Mouse (Mus musculus) liver, embryonic 14.5 days (tissue): ENCODE measurements around the gene Gatad2b. TPM values are rescaled to one million over a fixed set of nuclear protein-coding genes. Genes with fewer than 3 reads are reported as not detected.

ENCODE experiments used
- ATAC-seq: fragments of 200-750 bp; cut with Nextera tagmentation; 2 replicates; pipeline ENCODE4 v1.8.0; 2017; ENCODE audit warnings: moderate number of reproducible peaks, mild to moderate bottlenecking, moderate library complexity; ENCODE audit not compliant: insufficient read depth
- DNase-seq, 3 experiments: peaks; one replicate each; pipeline ENCODE4 v3.0.0-alpha.2; 2012 to 2013; ENCODE audit warnings: low read depth in 3 of 3, low spot score in 3 of 3
- H3K27ac ChIP-seq: fragments of 300-500 bp; sonication (generic); 2 replicates; pipeline ENCODE4 v1.5.1; 2014; ENCODE audit warnings: moderate library complexity, mild to moderate bottlenecking, control low read depth, inconsistent platforms
- H3K27me3 ChIP-seq: fragments of 300-500 bp; sonication (generic); 2 replicates; pipeline ENCODE4 v1.6.1; 2014; ENCODE audit warnings: mild to moderate bottlenecking, low read length, moderate library complexity; ENCODE audit not compliant: control insufficient read depth, insufficient read depth
- H3K36me3 ChIP-seq: fragments of 300-500 bp; sonication (generic); replicated peaks from 2 replicates; pipeline ENCODE4 v1.6.1; 2014; ENCODE audit warnings: low read depth; ENCODE audit not compliant: control insufficient read depth, insufficient read depth
- H3K4me1 ChIP-seq, 2 experiments: fragments of 200-500 bp in 1 of 2; fragments of 300-500 bp in 1 of 2; sonication (generic) in 1 of 2; replicated peaks; 2 replicates each; pipeline ENCODE4 v1.6.1; 2012 to 2014; ENCODE audit warnings: antibody characterized with exemption in 1 of 2, inconsistent platforms in 1 of 2, low read length in 1 of 2; ENCODE audit not compliant: control insufficient read depth in 2 of 2, insufficient read depth in 2 of 2
- H3K4me2 ChIP-seq: fragments of 300-500 bp; sonication (generic); 2 replicates; pipeline ENCODE4 v1.6.1; 2014; ENCODE audit warnings: low read depth, mild to moderate bottlenecking, control low read depth, moderate library complexity
- H3K4me3 ChIP-seq, 2 experiments: fragments of 200-500 bp in 1 of 2; fragments of 300-500 bp in 1 of 2; sonication (generic) in 1 of 2; 2 replicates each; pipeline ENCODE4 v1.5.1; 2012 to 2014; ENCODE audit warnings: low read depth in 2 of 2, low read length in 2 of 2, mild to moderate bottlenecking in 2 of 2, control low read depth in 1 of 2, inconsistent platforms in 1 of 2, moderate library complexity in 1 of 2; ENCODE audit not compliant: insufficient read depth in 1 of 2
- H3K9ac ChIP-seq: fragments of 300-500 bp; sonication (generic); replicated peaks from 2 replicates; pipeline ENCODE4 v1.6.1; 2014; ENCODE audit warnings: mild to moderate bottlenecking, control low read depth, moderate library complexity
- H3K9me3 ChIP-seq: fragments of 300-500 bp; sonication (generic); 2 replicates; pipeline ENCODE4 v1.6.1; 2016; ENCODE audit warnings: low read length, mixed read lengths; ENCODE audit not compliant: control insufficient read depth
- CTCF ChIP-seq: IDR thresholded peaks from 2 replicates; pipeline ENCODE4 v1.5.1; 2016; ENCODE audit warnings: antibody characterized with exemption, low read depth, control low read depth
- EP300 ChIP-seq: IDR thresholded peaks from 2 replicates; pipeline ENCODE4 v1.6.1; 2016; ENCODE audit warnings: antibody characterized with exemption, low read depth
- WGBS: fragments of 180-500 bp; shearing (Covaris S2); extraction: QIAGEN DNeasy Blood & Tissue Kit; methylation state at CpG from one replicate; pipeline ENCODE4 v1.1.7; 2014; ENCODE audit not compliant: insufficient replicate concordance; 5-methylcytosine and 5-hydroxymethylcytosine counted together
- polyA plus RNA-seq, 2 experiments: library from polyadenylated mRNA; depleted of rRNA in 1 of 2; stranded (reverse) in 1 of 2; unstranded in 1 of 2; fragments of >200 nt; fragmentation: Nextera tagmentation in 1 of 2; extraction: Ambion mirVana in 1 of 2; gene quantifications; 2 replicates each; pipeline versions ENCODE4 v1.2.1 to v1.2.3; 2012 to 2014

Gatad2b gene
- polyA plus RNA-seq, 2 experiments = 2.2 to 5.6 TPM

- Histone ChIP-seq H3K9ac (no peak overlapping the region), H3K27me3 (peaks cover 5% of the 10 kb centered on the region), H3K4me3 (no peak overlapping the region), H3K4me2 (no peak overlapping the region), H3K36me3 (no peaks in the 10 kb centered on the region), H3K4me1 (no peaks in the 10 kb centered on the region), H3K27ac (no peak overlapping the region), H3K9me3 (no peaks in the 10 kb centered on the region)
- TF ChIP-seq EP300 (no peak), CTCF (no peak)
- DNase-seq = peak in 2 of 3 experiments; percentile 19 to 44
- 42% methylated on average over 4 of the region's 4 CpGs for WGBS
- no peak for ATAC-seq
These were observed 90.7 kb downstream of the Gatad2b start for GRCm38 (mm10) chr3:90383690-90384089.

GRCm38 (mm10) chr3:90384851-90385375 is 91.9 kb downstream of the Gatad2b start:
- Histone ChIP-seq H3K4me1 (no peaks in the 10 kb centered on the region), H3K4me3 (no peak overlapping the region), H3K27me3 (peaks cover 17% of the 10 kb centered on the region), H3K36me3 (no peaks in the 10 kb centered on the region), H3K27ac (no peak overlapping the region), H3K4me2 (no peak overlapping the region), H3K9me3 (no peaks in the 10 kb centered on the region), H3K9ac (no peak overlapping the region)
- ATAC-seq (no peak), DNase-seq (no peak)
- WGBS = 61% methylated on average over 7 of the region's 7 CpGs
- TF ChIP-seq CTCF (no peak), EP300 (no peak)

GRCm38 (mm10) chr3:90386817-90387216 is 93.8 kb downstream of the Gatad2b start:
- H3K27me3 ChIP-seq = peaks cover 24% of the 10 kb centered on the region
- no peaks in the 10 kb centered on the region for H3K9me3 ChIP-seq
- no peak overlapping the region for H3K4me3 ChIP-seq
- H3K27ac ChIP-seq = no peak overlapping the region
- DNase-seq (no peak), ATAC-seq (no peak)
- H3K4me2 ChIP-seq = no peak overlapping the region
- H3K36me3 ChIP-seq = no peaks in the 10 kb centered on the region
- WGBS = 84% methylated on average over 10 of the region's 10 CpGs
- H3K4me1 ChIP-seq = no peaks in the 10 kb centered on the region; a peak in 1 of 4 replicates
- TF ChIP-seq EP300 = no peak
- TF ChIP-seq CTCF = no peak
- H3K9ac ChIP-seq = no peak overlapping the region

GRCm38 (mm10) chr3:90387483-90387882 is 94.5 kb downstream of the Gatad2b start:
- 64% methylated on average over 11 of the region's 11 CpGs for WGBS
- ATAC-seq = no peak
- Histone ChIP-seq H3K4me2 (no peak overlapping the region), H3K4me1 (no peaks in the 10 kb centered on the region; a peak in 1 of 4 replicates), H3K27ac (no peak overlapping the region), H3K27me3 (peaks cover 24% of the 10 kb centered on the region), H3K36me3 (peaks cover 2% of the 10 kb centered on the region), H3K4me3 (no peak overlapping the region), H3K9me3 (no peaks in the 10 kb centered on the region), H3K9ac (no peak overlapping the region)
- DNase-seq = no peak
- no peak for TF ChIP-seq EP300
- no peak for TF ChIP-seq CTCF

GRCm38 (mm10) chr3:90388192-90388591 is 95.2 kb downstream of the Gatad2b start:
- no peaks in the 10 kb centered on the region for H3K9me3 ChIP-seq
- peaks cover 8% of the 10 kb centered on the region for H3K36me3 ChIP-seq
- H3K27ac ChIP-seq = no peak overlapping the region
- H3K4me3 ChIP-seq = no peak overlapping the region
- H3K4me1 ChIP-seq = no peaks in the 10 kb centered on the region; a peak in 1 of 4 replicates
- no peak for DNase-seq
- no peak for ATAC-seq
- H3K4me2 ChIP-seq = no peak overlapping the region
- no peak overlapping the region for H3K9ac ChIP-seq
- peaks cover 24% of the 10 kb centered on the region for H3K27me3 ChIP-seq
- WGBS = 52% methylated on average over 4 of the region's 4 CpGs
- TF ChIP-seq CTCF (no peak), EP300 (no peak)
